Mouse (Mus musculus) heart, embryonic 12.5 days (tissue): Measurements from ENCODE around the gene Hikeshi. TPM values are rescaled to one million over a fixed set of nuclear protein-coding genes. Genes with fewer than 3 reads are reported as not detected.

ENCODE experiments used
- ATAC-seq: fragments of 200-750 bp; cut with Nextera tagmentation; 2 replicates; pipeline ENCODE4 v1.8.0; 2017; ENCODE audit warnings: moderate TSS enrichment, moderate library complexity; ENCODE audit not compliant: insufficient number of reproducible peaks, low FRiP score
- H3K27ac ChIP-seq: fragments of 300-500 bp; sonication (generic); 2 replicates; pipeline ENCODE4 v1.5.1; 2016; ENCODE audit warnings: mild to moderate bottlenecking, moderate library complexity; ENCODE audit not compliant: poor library complexity, severe bottlenecking
- H3K27me3 ChIP-seq: fragments of 300-500 bp; sonication (generic); replicated peaks from 2 replicates; pipeline ENCODE4 v1.6.1; 2016; ENCODE audit warnings: mild to moderate bottlenecking, moderate library complexity
- H3K36me3 ChIP-seq: fragments of 300-500 bp; sonication (generic); 2 replicates; pipeline ENCODE4 v1.6.1; 2016; ENCODE audit warnings: mild to moderate bottlenecking, moderate library complexity
- H3K4me1 ChIP-seq: fragments of 300-500 bp; sonication (generic); replicated peaks from 2 replicates; pipeline ENCODE4 v1.6.1; 2016; ENCODE audit warnings: mild to moderate bottlenecking
- H3K4me2 ChIP-seq: fragments of 300-500 bp; sonication (generic); 2 replicates; pipeline ENCODE4 v1.6.1; 2016; ENCODE audit warnings: mild to moderate bottlenecking, moderate library complexity
- H3K4me3 ChIP-seq: fragments of 300-500 bp; sonication (generic); 2 replicates; pipeline ENCODE4 v1.5.1; 2016; ENCODE audit warnings: mild to moderate bottlenecking
- H3K9ac ChIP-seq: fragments of 300-500 bp; sonication (generic); 2 replicates; pipeline ENCODE4 v1.6.1; 2016; ENCODE audit warnings: mild to moderate bottlenecking, moderate library complexity
- H3K9me3 ChIP-seq: fragments of 300-500 bp; sonication (generic); replicated peaks from 2 replicates; pipeline ENCODE4 v1.6.1; 2016; ENCODE audit warnings: mild to moderate bottlenecking, moderate library complexity
- WGBS: fragments of 180-500 bp; shearing (Covaris S2); methylation state at CpG from one replicate; pipeline ENCODE4 v1.1.7; 2016; 5-methylcytosine and 5-hydroxymethylcytosine counted together
- polyA plus RNA-seq: library from polyadenylated mRNA; unstranded; fragments of >200 nt; fragmentation: Nextera tagmentation; extraction: Ambion mirVana; gene quantifications from 2 replicates; pipeline ENCODE4 v1.2.1, GENCODE M21; 2016

Hikeshi gene
- 112 TPM in 2 replicates for polyA plus RNA-seq

- Histone ChIP-seq H3K4me3 (peak within 1 kb of the TSS; percentile 70), H3K27ac (peak within 1 kb of the TSS; percentile 79), H3K9me3 (no peaks in the 10 kb centered on the region), H3K4me2 (peak within 1 kb of the TSS; percentile 73), H3K4me1 (peaks cover 9% of the 10 kb centered on the region), H3K9ac (peak within 1 kb of the TSS; percentile 78), H3K27me3 (no peaks in the 10 kb centered on the region), H3K36me3 (no peaks in the 10 kb centered on the region)
- ATAC-seq: peak; percentile 100
- WGBS: under 1% methylated on average over 45 of the region's 45 CpGs
Measured at GRCm38 (mm10) chr7:89940571-89941463, at the start of gene Hikeshi. Hikeshi (minus strand) TSS chr7:89941204.

GRCm38 (mm10) chr7:89984421-89984820 lies 43.4 kb upstream of the Hikeshi start:
- Histone ChIP-seq H3K36me3 (peaks cover 3% of the 10 kb centered on the region; the same call in 1 of the 2 replicates), H3K9ac (no peak overlapping the region), H3K27ac (no peak overlapping the region), H3K9me3 (no peaks in the 10 kb centered on the region), H3K4me1 (0 out of 2 replicates have a peak, but pooled peaks cover 2% of the 10 kb centered on the region), H3K27me3 (no peaks in the 10 kb centered on the region), H3K4me3 (no peak overlapping the region), H3K4me2 (no peak overlapping the region)
- ATAC-seq: no peak

- no peak overlapping the region for H3K27ac ChIP-seq
- H3K4me2 ChIP-seq: no peak overlapping the region
- ATAC-seq: no peak
- H3K4me3 ChIP-seq: no peak overlapping the region
- no peaks in the 10 kb centered on the region for H3K27me3 ChIP-seq
- H3K9me3 ChIP-seq: no peaks in the 10 kb centered on the region
- H3K4me1 ChIP-seq: peaks cover 9% of the 10 kb centered on the region
- WGBS: 94% methylated on average over 2 of the region's 2 CpGs
- peaks cover 3% of the 10 kb centered on the region; the same call in 1 of the 2 replicates for H3K36me3 ChIP-seq
- no peak overlapping the region for H3K9ac ChIP-seq
Measured at GRCm38 (mm10) chr7:89983441-89983840, 42.4 kb upstream of the Hikeshi start.

- H3K4me3 ChIP-seq: peak overlapping the region; percentile 78
- WGBS: 15% methylated on average over 10 of the region's 10 CpGs
- peak overlapping the region; percentile 100 for H3K27ac ChIP-seq
- peaks cover 11% of the 10 kb centered on the region for H3K4me1 ChIP-seq
- H3K4me2 ChIP-seq: peak overlapping the region; percentile 82
- H3K36me3 ChIP-seq: peaks cover 9% of the 10 kb centered on the region
- no peak for ATAC-seq
- H3K9me3 ChIP-seq: no peaks in the 10 kb centered on the region
- no peaks in the 10 kb centered on the region for H3K27me3 ChIP-seq
- peak overlapping the region; percentile 93 for H3K9ac ChIP-seq
Measured at GRCm38 (mm10) chr7:89981557-89981956, 40.6 kb upstream of the Hikeshi start.

- Histone ChIP-seq H3K4me3 (peak within 1 kb of the TSS; percentile 78), H3K27ac (peak within 1 kb of the TSS; percentile 100), H3K4me2 (peak within 1 kb of the TSS; percentile 82), H3K4me1 (peaks cover 11% of the 10 kb centered on the region), H3K27me3 (no peaks in the 10 kb centered on the region), H3K9me3 (no peaks in the 10 kb centered on the region), H3K36me3 (peaks cover 14% of the 10 kb centered on the region), H3K9ac (peak within 1 kb of the TSS; percentile 93)
- peak; percentile 92 for ATAC-seq
- under 1% methylated on average over 87 of the region's 87 CpGs for WGBS
Measured at GRCm38 (mm10) chr7:89980485-89981422, 39.8 kb upstream of the Hikeshi start, which contains the start of gene Eed. Eed (minus strand) TSS chr7:89980983.

- ATAC-seq: peak; percentile 46; the same call in 1 of the 2 replicates
- WGBS: under 1% methylated on average over 31 of the region's 31 CpGs
- no peaks in the 10 kb centered on the region for H3K27me3 ChIP-seq
Measured at GRCm38 (mm10) chr7:89980133-89980484, 39.1 kb upstream of the Hikeshi start.

GRCm38 (mm10) chr7:89979432-89980130 lies 38.6 kb upstream of the Hikeshi start:
- Histone ChIP-seq H3K27ac (peak overlapping the region; percentile 100), H3K36me3 (peaks cover 22% of the 10 kb centered on the region), H3K4me2 (peak overlapping the region; percentile 81), H3K9ac (peak overlapping the region; percentile 93), H3K9me3 (no peaks in the 10 kb centered on the region), H3K4me1 (peaks cover 11% of the 10 kb centered on the region), H3K27me3 (no peaks in the 10 kb centered on the region), H3K4me3 (peak overlapping the region; percentile 78)
- 4% methylated on average over 23 of the region's 23 CpGs for WGBS
- no peak for ATAC-seq

More at GRCm38 (mm10) chr7:89980133-89980484, 39.1 kb upstream of the Hikeshi start:
- H3K9me3 ChIP-seq: no peaks in the 10 kb centered on the region
- H3K4me2 ChIP-seq: peak overlapping the region; percentile 81
- peak overlapping the region; percentile 78 for H3K4me3 ChIP-seq
- H3K4me1 ChIP-seq: peaks cover 11% of the 10 kb centered on the region
- peak overlapping the region; percentile 100 for H3K27ac ChIP-seq
- H3K36me3 ChIP-seq: peaks cover 20% of the 10 kb centered on the region
- peak overlapping the region; percentile 93 for H3K9ac ChIP-seq

GRCm38 (mm10) chr7:89976796-89977195 lies 35.8 kb upstream of the Hikeshi start:
- Histone ChIP-seq H3K36me3 (peaks cover 40% of the 10 kb centered on the region), H3K9ac (no peak overlapping the region), H3K4me1 (peaks cover 8% of the 10 kb centered on the region), H3K4me3 (no peak overlapping the region), H3K9me3 (no peaks in the 10 kb centered on the region), H3K4me2 (no peak overlapping the region), H3K27me3 (no peaks in the 10 kb centered on the region), H3K27ac (no peak overlapping the region)
- no peak for ATAC-seq
- 94% methylated on average over 7 of the region's 7 CpGs for WGBS

GRCm38 (mm10) chr7:89975571-89975970 lies 34.6 kb upstream of the Hikeshi start:
- H3K27ac ChIP-seq: no peak overlapping the region
- no peak overlapping the region for H3K4me3 ChIP-seq

GRCm38 (mm10) chr7:89967235-89967634 lies 26.2 kb upstream of the Hikeshi start:
- no peak overlapping the region for H3K27ac ChIP-seq
- no peaks in the 10 kb centered on the region for H3K27me3 ChIP-seq
- H3K36me3 ChIP-seq: peaks cover 76% of the 10 kb centered on the region
- no peaks in the 10 kb centered on the region for H3K9me3 ChIP-seq
- H3K4me1 ChIP-seq: no peaks in the 10 kb centered on the region
- ATAC-seq: no peak
- 84% methylated on average over 2 of the region's 2 CpGs for whole genome bisulfite sequencing
- H3K4me3 ChIP-seq: no peak overlapping the region
- H3K4me2 ChIP-seq: no peak overlapping the region
- H3K9ac ChIP-seq: no peak overlapping the region

More at GRCm38 (mm10) chr7:89975571-89975970, 34.6 kb upstream of the Hikeshi start:
- no peak overlapping the region for H3K9ac ChIP-seq
- peaks cover 8% of the 10 kb centered on the region for H3K4me1 ChIP-seq
- peaks cover 48% of the 10 kb centered on the region for H3K36me3 ChIP-seq
- no peaks in the 10 kb centered on the region for H3K27me3 ChIP-seq
- ATAC-seq: no peak
- no peaks in the 10 kb centered on the region for H3K9me3 ChIP-seq
- no peak overlapping the region for H3K4me2 ChIP-seq
- WGBS: 93% methylated on average over 1 of the region's 1 CpGs
